Mouse (Mus musculus): ENCODE results near the gene P2rx3.

DNA sequence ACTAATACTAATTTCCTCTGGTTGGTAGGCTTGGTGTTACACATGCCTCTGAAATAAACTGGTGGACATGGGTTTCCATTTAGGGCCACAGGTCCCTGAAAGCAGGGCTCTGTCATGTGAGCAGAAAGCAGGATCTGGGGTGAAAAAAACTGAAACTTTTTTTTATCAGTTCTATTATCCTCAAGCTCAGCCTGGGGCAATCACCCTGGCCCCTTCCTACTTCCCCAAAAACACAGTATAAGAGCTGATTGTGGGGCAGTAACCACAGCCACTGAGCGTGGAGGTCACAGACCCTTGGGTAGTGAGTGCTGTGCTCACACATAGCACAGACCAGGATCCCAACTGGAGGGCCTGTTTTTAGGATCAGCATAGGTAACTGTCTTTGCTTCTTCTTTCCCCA, 49.3 kb downstream of the P2rx3 start, which contains the start of gene Prg3:
- no peak for TF ChIP-seq EP300 (IDR thresholded peaks at IDR 0.05; ENCODE audit: low read depth)
- TF ChIP-seq CTCF (IDR thresholded peaks at IDR 0.05; ENCODE audit: low read depth): no peak
